Mouse (Mus musculus) kidney, postnatal 10 days (tissue): ENCODE measurements around the gene Fbxw5.
A peak's percentile ranks its signal among the peaks of the same experiment; 100 is the strongest.
"Not testable (repeated sequence)": the region's sequence is repeated elsewhere in the genome, so short reads cannot be mapped to it uniquely, and the experiment has no call there.

Source experiments
- DNase-seq: peaks from one replicate; pipeline ENCODE4 v3.0.0; 2021; ENCODE audit warnings: mixed read lengths

Gene Fbxw5

DNA sequence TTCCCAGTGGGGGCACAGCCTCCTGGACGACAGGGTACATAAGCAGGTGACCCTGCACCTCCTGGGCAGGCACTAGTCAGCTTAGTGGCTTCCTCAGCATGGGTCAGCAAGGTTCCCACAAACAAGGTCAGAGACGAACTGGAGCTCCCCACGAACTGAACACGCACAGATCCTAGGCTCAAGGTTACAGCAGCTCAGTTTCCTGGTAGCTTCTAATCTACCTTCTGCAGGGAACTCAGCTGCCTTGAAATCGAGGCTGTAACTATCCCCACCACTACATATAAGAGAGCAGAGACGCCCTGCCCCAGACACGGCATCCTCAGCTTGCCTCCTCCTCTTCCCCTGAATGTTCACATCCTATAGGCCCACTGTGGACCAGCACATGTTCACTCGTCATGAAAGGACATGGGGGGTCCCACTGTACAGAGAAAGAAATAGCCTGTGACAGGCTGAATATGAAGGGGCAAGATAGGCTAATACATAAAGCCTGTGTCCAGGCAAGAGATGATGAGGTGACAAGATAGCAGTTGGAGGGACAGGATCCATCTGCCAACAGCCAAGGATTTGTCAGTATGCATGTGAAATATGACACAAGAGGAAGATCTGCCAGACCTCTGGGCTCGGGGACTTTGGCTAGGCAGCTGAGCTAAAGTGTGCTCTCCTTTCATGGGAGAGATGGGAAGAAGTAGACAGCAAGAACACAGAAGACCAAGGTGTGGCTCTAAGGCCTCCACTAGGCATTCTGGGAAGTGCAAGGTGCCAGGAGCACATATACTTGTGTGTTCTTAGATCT lies 26.2 kb downstream of the Fbxw5 start:
- DNase-seq = no peak

DNA sequence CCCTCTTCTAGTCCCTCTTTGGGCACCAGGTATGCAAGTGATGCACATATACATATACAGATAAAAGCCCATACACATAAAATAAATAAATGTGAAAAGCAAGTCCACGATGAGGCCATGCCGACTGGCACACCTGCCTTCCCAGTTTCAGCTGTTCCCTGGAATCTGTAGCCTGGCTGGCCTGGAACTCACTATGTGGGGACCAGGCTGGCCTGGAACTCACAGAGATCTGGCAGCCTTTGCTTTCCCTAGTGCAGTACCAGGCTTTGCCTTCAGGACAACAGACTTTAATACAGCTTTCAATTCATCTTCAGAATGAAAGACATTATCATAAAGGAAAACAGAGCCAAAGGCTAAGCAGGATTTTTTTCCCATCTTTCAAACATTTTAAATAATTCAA lies 33.2 kb downstream of the Fbxw5 start:
- DNase-seq = no peak

DNA sequence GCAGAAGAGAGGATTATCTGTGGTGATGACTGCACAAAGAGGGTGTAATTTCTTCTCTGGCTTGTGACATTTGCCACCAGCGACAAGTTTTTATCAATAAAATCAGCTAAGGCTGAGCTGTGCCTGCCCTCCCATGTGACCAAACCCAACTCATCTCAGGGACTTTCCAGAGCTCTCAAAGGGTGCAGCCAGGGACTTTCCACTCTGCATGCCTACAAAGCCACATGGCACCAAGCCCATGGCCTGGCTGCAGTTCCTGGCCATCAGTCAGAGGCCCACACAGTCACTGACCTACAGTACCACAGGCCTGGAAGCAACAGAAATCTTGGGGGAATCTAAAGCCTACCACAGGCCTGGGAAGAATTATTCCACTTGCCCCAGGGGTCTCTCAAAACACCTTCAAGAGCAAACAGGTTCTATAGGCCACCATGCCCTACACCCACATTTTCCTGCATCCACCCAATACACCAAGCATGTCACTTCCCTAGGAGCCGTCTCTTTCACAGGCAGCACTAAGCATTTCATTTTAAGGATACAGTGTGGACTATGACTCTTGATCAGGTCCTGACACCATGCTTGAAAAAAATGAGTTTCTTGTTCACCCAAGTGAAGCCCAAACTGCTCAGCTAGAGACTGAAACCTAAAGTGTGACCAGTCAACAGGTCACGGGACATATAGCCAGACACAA lies 33.8 kb downstream of the Fbxw5 start:
- peak; percentile 67 for DNase-seq

DNA sequence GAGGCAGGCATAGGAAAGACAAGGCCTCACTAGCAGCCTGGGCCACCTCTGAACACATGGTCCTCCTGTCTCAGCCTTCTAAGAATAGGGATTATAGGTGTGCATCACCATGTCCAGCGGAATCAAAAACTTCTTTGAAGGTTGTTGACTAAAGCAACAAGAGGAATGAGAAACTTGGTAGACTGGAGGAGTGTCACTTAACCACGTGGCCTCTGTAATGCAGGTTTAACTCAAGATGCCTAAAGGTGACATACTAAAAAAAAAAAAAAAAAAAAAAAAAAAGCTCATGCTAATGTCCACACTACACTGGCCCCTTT lies 34.3 kb downstream of the Fbxw5 start:
- DNase-seq = no peak

DNA sequence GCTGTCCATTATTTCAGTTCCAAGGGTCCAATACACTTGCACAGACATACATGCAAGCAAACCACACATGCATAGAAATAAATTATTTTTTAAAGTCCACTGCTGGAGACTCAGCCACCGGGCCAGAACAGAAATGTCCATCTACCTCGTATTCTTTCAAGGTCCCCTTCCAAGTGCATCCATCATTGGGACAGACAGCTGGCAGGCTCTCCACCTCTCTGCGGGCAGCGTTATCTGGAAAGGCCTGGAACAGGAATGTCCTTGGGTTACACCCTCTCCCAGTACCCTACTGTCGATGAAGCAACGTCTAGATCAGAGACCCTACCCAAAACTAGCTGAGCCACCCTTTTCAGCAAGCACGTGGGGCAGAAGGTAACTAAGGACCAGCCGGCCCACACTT lies 36.0 kb downstream of the Fbxw5 start:
- no peak for DNase-seq

DNA sequence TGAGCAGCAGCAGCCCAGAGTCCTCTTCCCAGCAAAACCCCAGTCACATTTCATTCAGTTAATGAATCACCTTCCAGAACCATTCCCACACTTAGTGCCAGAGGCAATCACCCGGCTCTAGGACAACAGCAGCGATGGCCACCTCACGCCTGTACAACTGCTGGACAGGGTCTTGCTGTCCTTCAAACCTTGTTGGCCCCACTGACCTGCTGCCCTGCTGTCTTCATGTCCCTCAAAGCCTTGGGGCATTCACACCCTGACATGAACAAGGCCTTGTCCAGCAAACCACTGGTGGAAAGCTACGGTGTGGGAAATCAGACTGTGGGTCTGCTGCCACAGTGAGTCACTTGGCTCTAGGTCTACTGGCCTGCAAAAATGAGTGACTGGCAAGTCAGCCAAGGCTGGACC lies 40.0 kb downstream of the Fbxw5 start:
- DNase-seq = peak; percentile 44

DNA sequence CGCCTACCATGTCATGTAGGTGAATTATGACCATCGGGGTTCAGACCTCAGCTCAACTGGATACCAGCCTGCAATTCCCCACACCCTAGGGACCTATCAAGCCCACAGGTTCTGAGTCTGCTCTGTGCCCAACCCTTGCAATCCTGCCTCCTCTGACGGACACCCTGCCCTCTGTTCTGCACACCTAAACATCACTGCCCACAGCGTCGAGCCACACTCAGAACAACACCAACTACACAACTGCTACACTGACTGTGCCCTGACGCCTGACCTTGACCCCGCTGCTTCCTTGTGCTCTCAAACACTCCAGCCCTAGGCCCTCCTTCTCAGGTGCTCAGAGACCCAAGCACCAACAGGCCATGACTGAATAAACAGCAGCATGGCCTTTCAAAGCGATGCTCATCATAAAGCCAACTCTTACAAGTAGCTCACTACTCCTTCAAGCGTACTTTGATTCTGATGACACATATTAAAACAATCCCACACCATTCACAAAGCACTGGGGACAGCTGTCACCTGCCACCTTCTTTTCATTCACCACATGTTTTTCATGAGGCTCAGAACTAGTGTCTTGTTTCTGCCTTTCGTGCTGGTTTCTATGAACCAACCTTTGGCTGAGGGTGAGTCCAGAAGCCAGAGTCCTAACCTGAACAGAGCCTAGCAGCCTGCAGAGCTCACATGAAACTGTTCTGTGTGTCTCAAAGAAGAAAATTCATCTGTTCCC lies 41.3 kb downstream of the Fbxw5 start:
- DNase-seq = no peak

DNA sequence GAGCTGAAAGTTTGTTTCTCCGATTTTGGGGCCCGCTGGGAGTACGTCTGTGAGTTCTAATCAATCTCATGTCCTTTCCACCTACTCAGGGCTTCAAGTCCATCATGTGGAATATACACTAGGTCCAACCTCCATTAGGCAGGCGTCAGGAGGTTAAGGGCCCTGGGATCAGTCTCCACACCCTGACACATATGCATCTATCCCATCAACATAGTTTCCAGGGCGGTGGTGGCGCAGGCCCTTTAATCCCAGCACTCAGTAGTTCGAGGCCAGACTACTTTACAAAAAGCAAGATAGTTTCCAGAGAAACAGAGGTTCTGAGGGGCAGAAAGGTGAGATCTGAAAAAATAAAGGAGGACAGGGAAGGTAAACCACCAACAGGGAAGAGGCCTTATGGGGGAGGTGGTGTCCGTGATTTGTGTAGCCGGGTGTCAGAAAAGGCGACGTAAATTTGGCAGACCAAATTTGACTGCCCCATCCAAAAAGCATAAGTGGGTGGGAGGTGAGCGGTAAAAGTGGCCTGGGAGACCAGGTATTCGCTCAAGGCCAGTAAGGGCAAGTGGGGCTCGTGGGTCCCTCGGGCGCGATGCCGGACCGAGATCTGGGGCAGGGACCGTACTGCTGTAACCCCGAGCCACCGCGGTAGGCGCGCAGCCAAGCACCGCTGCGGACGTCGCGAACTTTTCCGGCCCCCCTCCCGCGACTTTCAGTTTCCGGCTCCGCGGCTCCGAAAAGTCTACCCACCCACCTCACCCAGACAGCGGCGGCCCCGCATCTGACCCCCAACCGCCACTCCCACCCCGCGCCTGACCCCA lies 45.7 kb downstream of the Fbxw5 start:
- DNase-seq = no peak

DNA sequence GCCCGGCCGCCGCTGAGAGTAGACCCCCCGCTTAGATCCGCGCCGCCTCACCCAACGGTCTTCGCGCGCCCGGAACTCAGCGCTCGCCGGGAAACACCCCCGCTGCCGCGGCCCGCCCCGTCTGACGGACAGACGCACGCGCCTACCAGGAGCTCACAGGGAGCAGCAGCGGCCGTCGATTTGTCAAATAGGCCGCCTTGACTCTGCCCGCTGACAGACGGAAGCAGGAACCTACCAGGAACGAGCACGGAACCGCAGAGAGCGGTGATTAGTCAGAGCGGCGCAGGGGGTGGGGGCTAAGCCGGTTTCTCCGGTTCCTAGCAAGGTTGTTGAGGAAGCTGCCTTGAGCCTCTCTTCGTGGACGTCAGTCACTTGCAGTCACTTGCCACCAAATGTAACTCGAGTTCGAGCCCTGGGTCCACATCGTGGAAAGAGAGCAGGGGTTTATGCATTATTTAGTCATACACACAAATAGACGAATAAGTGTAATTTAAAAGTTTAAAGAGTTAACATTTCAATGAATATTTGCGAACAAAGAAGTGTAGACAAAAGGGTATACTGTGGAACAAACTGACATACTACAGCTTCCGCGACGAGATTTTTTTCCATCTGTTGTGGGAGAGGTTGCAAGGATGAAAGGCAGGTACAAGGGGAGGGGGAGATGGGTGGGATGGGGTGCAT lies 46.4 kb downstream of the Fbxw5 start, which contains the start of gene Traf2:
Traf2 (minus strand) TSS at position 130 of the 681 bp plus-strand sequence.
- peak; percentile 99 for DNase-seq

DNA sequence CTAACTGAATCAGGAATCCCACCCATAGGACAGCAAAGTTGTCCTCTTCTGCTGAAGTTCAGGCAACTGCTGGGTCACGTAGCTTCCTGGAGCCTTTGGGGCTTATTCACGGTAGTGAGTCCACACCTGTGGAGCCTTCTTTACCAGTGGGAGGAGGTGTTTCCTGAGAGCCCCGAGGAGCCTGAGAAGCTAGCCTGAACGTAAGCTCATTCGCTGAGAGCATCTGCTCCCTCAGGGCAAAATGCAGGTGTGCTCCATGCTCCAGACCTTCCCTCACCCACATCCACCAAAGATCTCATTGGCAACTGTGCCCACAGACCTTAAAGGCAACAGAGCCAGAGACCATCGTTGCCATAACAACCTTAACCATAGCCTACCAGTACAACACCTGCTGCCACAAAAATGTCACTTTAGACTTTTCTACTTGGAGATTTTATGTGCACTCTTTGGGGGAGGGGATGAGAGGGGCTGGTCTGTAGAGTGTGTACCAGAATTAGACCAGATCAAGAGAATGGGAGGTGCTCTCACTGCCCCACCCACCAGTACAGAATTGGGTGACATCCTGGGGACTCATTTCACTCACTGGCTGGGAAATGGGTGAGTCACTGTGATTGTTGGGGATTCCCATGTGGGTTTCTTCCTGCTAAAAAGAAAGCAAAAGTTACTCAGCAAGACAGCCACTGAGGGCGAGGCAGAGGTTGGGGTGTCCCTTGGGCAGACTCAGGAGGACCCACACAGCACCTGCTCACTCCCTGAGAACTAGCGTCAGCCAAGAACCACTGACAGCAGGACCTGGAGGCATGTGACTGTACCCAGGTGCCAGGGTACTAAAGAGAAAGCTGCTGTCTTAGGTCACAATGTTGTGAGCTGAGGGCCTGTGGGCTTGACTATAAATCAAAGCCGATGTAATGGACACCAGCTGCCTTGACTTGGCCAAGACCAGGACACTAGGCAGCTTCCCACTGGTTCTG lies 48.8 kb downstream of the Fbxw5 start:
- no peak for DNase-seq

DNA sequence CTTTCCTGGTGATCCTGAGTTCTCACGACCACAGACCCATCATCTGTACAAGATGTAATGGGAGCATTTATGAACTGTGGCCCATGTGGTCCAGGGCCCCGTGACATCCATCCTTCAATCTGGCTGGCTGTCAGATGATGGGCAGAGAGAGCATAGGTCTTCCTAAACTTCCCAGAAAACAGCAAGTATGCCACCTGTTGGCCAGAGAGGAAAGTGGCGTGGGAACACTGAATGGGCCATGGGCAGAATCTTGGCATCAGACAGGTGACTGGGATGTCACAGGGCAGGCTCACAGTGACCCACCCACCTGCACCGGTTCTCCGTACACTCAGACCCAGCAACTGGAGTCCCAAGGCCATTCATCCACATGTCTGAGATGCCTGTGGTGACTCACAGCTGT lies 50.6 kb downstream of the Fbxw5 start:
- DNase-seq = peak; percentile 73

DNA sequence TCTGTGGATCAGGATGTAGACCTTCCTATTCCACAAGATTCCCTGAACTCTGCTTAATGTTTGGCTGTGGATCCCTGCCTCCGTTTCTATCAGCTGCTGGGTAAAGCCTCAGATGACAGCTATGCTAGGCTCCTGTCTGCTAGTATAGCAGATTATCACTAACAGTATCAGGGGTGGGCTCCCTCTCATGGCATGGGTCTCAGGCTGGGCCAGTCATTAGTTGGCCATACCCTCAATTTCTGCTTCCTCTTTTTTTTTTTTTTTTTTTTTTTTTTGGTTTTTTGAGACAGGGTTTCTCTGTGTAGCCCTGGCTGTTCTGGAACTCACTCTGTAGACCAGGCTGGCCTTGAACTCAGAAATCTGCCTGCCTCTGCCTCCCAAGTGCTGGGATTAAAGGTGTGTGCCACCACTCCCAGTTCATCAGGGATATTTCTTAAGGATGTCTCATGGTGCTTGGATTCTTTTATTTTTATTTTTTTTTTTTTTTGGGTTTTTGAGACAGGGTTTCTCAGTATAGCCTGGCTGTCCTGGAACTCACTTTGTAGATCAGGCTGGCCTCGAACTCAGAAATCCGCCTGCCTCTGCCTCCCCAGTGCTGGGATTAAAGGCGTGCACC lies 52.7 kb downstream of the Fbxw5 start:
- DNase-seq = not testable (repeated sequence)
